Mouse (Mus musculus): ENCODE data around the gene Vmn1r31.

The Vmn1r31 gene

GRCm38 (mm10) chr6:58475230-58475629, at the start of gene Vmn1r31:
Gene Vmn1r31, minus strand, starts transcription at chr6:58475330.
- no peak for DNase-seq (ENCODE audit: low spot score)

- no peak for DNase-seq (ENCODE audit: low spot score)
Observed at GRCm38 (mm10) chr6:58443285-58443684, 31.8 kb downstream of the Vmn1r31 start, which contains the start of gene Vmn1r30. Gene Vmn1r30, minus strand, starts transcription at chr6:58443385.
